Mouse (Mus musculus) gastrocnemius, adult 2 months (tissue): ENCODE data around the gene Man2a2. TPM values are rescaled to one million over a fixed set of nuclear protein-coding genes. Genes with fewer than 3 reads are reported as not detected.

Experiments
- DNase-seq: peaks from one replicate; pipeline ENCODE4 v3.0.0; 2022
- H3K27ac ChIP-seq: fragments of 200-600 bp; 2 replicates; pipeline ENCODE4 v1.8.1; 2022; ENCODE audit warnings: mild to moderate bottlenecking
- H3K4me3 ChIP-seq: fragments of 200-600 bp; 2 replicates; pipeline ENCODE4 v1.8.1; 2022; ENCODE audit warnings: mild to moderate bottlenecking, moderate library complexity
- CTCF ChIP-seq: fragments of 200-600 bp; IDR thresholded peaks from 2 replicates; pipeline ENCODE4 v1.8.1; 2022; ENCODE audit warnings: antibody characterized with exemption, mild to moderate bottlenecking, moderate library complexity
- intact Hi-C: fragments of 180-260 bp; cut with DNase I; formaldehyde crosslinking; loops from one replicate; pipeline ENCODE4 v1.15.1; 2025
- total RNA-seq, 2 experiments: library from RNA; stranded (reverse); gene quantifications; 2 replicates each; pipeline ENCODE4 v1.2.3; 2021

Man2a2 gene
- total RNA-seq, 2 experiments from 2014 or later: 111 to 161 TPM

DNA sequence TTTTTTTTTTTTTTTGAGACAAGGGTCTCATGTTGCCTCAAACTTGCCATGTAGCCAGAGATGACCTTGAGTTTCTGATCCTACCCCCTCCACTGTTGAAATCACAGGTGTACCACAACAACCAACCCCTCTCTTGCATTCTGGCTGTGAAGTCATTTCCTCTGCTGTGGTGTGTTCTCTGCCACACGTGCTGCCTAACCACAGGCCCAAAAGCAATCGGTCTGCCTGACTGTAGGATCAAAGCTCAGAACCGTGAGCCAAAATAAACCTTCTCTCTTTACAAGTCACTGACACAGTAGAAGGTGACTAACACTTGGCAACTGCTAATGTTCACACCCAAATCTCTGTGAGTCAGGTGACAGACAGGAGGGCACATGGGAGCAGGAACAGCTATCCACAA is 10.7 kb downstream of the Man2a2 start:
- peak overlapping the region; percentile 61 for H3K27ac ChIP-seq
- DNase-seq: no peak
- intact Hi-C loops: no loop called here
- no peak overlapping the region for H3K4me3 ChIP-seq
- TF ChIP-seq CTCF: no peak

DNA sequence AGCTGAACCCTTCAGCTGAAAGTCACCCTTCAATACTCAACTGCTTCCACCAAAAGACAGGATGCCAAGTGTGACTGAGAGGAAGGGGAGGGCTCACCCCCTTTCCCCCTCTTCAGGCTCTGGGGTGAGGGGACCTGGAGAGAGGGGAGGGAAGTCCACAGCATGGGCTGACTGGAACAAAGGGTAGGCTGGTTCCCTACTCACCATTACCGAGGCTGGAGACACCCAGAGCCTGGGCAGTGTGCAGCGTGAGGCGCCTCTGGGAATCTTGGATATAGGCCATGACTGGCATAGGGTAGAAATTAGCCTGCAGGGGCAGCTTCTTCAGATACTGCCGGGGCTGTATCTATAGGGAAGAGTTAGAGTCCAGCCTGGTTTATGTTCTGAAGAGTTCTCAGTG is 13.1 kb downstream of the Man2a2 start:
- DNase-seq: no peak
- TF ChIP-seq CTCF: no peak
- H3K4me3 ChIP-seq: no peak overlapping the region
- intact Hi-C loops: no loop called here
- H3K27ac ChIP-seq: no peak overlapping the region; the same call in 1 of the 2 replicates

DNA sequence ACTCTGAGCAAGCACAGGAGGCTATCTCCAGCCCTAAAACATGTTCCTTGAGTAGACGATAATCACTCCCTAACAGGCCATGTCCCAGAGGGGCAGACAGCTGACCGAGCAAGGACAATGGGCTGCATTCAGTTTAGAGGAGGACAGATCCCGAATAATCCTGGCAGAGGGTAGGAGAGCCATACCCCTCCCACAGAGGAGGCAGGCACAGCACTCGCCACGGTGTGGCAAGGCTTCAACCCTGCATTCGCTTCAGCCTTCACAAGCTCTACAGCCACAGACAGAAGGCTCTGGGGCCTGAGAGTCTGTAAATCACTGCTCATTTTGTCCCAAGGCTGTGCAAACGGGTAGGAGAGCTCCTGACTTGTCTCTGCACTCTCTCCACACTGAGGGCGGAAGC is 14.0 kb downstream of the Man2a2 start:
- no peak for TF ChIP-seq CTCF
- H3K4me3 ChIP-seq: no peak overlapping the region
- H3K27ac ChIP-seq: peak overlapping the region; percentile 31; the same call in 1 of the 2 replicates
- DNase-seq: no peak
- intact Hi-C loops: no loop called here

DNA sequence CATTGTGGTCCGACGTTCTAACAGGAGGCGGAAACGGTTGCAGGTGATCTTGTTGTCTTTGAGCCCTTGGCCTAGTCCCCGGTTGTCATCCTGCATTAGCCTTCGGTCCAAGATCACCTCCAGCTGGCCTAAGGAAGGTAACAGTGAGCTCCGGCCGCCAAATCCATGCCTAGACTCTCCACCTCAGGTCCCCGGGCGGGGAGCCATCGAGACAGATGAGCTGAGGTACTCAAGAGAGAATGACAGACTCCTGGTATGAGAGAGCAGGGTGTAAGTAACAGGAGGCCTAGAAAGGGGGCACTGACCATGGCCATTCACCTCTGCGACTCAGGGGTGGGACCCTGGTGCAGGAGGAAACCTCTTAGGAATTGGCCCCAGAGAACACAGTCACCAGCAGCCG is 14.8 kb downstream of the Man2a2 start:
- Histone ChIP-seq H3K27ac (peak overlapping the region; percentile 31; the same call in 1 of the 2 replicates), H3K4me3 (no peak overlapping the region)
- no peak for DNase-seq
- intact Hi-C loops: no loop called here
- TF ChIP-seq CTCF: no peak

DNA sequence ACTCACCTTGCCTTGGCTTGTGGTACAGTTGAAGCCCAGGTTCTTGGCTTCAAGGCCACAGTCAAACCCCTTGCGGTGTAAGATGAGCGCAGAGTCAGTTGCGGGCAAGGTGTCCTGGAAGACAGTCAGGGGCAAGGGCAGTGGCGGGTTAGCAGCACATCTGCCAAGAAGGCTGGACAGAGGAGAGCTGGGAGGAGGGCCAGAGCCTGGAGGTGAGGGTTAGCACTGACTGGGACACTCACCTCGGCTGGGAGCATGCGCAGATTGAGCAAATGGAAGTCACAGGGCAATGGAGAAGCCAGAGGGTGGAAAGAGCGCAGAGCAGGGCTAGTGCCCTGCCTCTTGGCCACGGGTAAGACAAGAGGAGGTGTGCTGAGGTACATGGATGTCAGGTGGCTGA is 18.3 kb downstream of the Man2a2 start:
- peak; percentile 88 for DNase-seq
- 0 out of 2 replicates have a peak, but pooled peaks have one; percentile 0 for TF ChIP-seq CTCF
- peak overlapping the region; percentile 90 for H3K27ac ChIP-seq

DNA sequence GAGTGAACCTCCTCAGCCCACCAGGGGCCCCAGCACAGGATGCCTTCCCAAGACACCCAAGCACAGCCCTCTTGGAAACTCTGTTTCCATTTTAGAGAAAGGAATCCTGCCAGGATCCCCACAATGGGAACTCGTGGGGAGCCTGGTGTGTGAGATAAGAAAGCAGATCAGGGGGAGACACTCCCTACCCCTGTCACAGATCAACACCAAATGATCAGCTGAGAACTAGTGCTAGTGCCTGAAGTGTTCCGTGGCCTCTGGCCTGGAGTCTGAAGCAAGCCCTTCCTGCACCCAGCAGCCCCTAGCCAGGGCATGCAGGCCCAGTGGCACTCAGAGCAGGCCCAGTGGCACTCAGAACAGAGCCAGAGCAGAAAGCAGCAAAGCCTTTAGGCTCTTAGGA is 20.4 kb downstream of the Man2a2 start:
- no peak for TF ChIP-seq CTCF
- intact Hi-C loops: no loop called here
- H3K27ac ChIP-seq: no peak overlapping the region
- no peak for DNase-seq
- no peak overlapping the region for H3K4me3 ChIP-seq

More for the DNA sequence above, 18.3 kb downstream of the Man2a2 start:
- H3K4me3 ChIP-seq: no peak overlapping the region
- intact Hi-C loops: no loop called here

DNA sequence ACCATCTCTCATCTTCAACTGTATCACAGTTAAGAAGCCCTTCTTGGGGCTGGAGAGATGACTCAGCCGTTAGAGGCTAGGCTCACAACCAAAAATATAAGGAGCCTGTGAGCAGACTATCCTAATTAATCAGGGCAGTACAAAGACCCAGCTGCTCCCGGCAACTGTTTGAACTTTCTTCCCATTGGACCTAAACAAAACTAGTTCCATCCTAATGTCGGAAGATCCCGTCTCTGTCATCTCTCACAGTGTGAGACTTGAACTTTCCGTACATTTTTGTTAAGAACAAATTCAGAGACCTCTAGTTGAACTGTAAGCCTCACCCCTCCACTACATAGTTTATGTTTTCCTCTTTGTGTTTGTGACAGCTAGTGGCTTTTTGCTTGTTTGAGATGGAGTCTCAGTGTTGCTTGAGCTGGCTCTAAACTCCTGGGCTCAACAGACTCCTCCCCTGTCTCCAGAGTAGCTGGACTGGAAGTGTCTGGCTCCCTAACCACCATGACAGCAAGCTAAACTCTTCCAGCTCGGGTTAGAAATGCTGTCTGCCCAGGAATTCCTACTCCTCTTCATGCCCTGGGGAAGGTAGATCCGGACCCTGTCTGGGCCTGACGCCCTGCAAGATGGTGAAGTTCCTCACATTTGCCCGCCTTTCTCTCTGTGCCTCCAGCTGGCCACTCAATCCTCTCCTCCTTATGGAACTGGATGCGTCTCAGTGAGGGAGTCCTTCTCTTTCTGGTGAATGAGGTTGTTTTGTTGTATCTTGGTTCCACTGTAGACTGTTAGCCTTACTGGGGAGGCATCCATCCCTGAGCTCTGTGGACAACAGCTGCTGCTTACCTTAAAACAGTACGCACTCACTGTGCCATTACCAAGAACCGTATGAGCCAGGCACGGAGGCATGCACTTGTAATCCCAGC is 23.2 kb downstream of the Man2a2 start:
- intact Hi-C loops: no loop called here
- H3K4me3 ChIP-seq: no peak overlapping the region
- no peak for DNase-seq
- TF ChIP-seq CTCF: no peak
- H3K27ac ChIP-seq: peak overlapping the region; percentile 38; the same call in 1 of the 2 replicates

DNA sequence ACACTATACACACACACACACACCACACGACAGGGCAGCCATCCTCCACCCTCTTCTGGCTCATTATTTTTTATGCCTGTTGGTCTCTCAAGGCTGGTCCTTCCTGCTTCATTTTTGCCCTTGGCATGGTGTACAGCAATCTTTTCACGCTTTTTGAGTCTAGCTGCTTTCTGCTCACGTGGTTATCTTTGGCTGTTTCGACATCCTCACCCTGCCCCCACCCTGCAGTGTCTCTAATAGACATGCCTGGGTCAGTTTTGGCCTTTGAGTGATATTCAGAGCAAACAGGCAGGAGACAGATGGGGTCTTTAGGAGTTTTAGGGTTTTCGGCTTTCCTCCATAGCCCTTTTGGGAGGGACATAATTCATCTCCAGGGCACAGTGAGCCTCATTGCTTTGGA is 24.3 kb downstream of the Man2a2 start:
- intact Hi-C loops: no loop called here
- no peak for TF ChIP-seq CTCF
- H3K27ac ChIP-seq: peak overlapping the region; percentile 68
- peak overlapping the region; percentile 13; the same call in 1 of the 2 replicates for H3K4me3 ChIP-seq
- no peak for DNase-seq

DNA sequence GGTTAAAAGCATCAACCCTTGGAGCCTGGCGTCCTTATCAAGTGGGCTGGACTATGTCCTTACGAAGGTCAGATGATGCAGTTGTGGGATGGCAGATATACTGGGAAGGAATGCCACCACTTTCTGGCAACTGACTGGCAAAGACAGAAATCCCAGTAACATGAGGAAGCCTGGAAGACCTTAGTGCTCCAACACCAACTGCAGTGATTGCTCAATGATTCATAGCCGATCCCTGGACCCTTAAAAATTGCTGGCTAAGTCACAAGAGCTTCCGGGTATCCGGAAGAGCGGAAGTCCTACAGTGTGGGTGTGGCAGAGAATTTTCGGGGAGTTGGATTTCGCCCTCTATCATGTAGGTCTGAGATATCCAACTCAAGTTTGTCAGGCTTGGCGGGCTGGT is 25.0 kb downstream of the Man2a2 start:
- H3K27ac ChIP-seq: peak overlapping the region; percentile 68
- DNase-seq: no peak
- H3K4me3 ChIP-seq: peak overlapping the region; percentile 13; the same call in 1 of the 2 replicates
- intact Hi-C loops: no loop called here
- TF ChIP-seq CTCF: no peak

DNA sequence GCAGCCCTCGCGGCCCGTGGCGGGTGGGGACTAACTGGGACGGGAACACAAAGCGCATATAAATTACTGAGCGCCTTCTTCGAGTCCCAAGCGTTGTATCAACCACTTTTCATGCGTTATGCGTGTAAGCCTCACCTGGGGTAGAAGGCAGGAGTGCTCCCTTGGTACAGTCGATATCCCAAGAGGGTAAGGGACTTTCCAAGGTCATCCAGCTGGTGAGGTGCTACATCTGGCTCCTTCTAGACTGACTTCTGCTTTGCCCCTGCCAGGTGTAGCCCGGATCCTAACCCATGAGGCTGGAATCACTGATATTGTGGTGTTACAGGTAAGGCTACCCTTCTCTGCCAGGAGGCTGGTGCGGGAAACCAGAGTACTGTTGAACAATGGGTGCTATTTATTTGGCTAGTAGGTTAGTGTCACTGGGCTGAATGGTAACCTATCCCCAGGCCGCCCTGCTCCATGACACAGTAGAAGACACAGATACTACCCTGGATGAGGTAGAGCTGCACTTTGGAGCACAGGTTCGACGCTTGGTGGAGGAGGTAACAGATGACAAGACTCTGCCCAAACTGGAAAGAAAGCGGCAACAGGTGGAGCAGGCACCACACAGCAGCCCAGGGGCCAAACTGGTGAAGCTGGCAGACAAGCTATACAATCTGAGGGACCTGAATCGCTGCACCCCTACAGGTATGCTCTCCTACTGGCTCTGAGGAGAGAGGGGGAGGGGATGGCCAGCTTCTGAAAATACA is 27.7 kb downstream of the Man2a2 start:
- no peak for TF ChIP-seq CTCF
- DNase-seq: no peak
- peak overlapping the region; percentile 94 for H3K27ac ChIP-seq
- peak overlapping the region; percentile 77 for H3K4me3 ChIP-seq
- intact Hi-C loops: loop anchor here (1.0 kb wide), 1 partner anchor 27 kb away; no protein-coding TSS in a partner anchor

DNA sequence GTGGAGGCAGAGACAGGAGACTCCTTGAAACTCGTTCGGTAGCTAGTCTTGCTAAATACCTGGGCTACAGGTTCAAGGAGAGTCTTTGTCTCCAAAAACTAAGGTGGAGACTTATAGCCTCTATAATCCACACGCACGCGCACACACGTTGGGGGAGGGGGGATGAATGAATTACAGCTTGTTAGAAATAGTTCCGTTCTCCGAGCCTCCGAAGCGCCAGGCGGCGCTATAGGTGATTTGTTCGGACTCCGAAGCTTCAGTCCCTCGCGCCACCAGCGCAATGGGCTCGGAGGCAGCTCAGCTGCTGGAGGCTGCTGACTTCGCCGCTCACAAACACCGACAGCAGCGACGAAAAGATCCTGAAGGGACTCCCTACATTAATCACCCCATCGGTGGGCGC is 28.3 kb downstream of the Man2a2 start, which contains the start of gene Hddc3:
Gene Hddc3, plus strand, starts transcription at position 247 of the 400 bp plus-strand sequence.
- Histone ChIP-seq H3K27ac (peak within 1 kb of the TSS; percentile 94), H3K4me3 (peak within 1 kb of the TSS; percentile 77)
- intact Hi-C loops: loop anchor here (1.0 kb wide), 1 partner anchor 27 kb away; no protein-coding TSS in a partner anchor
- DNase-seq: peak; percentile 95
- TF ChIP-seq CTCF: peak; percentile 89

DNA sequence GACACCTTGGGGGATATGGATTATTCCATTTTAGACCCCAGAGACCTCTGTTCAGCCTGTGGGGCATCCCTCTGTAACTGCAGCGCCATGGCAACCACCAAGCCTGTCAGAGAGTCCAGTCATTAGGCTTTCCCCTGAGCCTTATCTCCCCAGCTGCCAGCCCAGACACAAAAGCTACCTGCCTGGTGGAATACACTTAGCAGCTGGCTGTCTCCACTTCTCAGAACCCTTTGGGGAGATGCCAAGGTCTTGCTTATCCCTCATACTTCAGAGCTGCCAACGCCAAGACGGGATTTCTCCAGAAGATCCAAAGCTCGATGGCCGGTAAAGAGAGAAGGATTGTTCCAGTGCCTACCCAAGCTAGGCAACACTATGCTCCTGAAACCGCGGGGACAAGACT is 29.4 kb downstream of the Man2a2 start:
- no peak for DNase-seq
- H3K27ac ChIP-seq: no peak overlapping the region
- no peak overlapping the region for H3K4me3 ChIP-seq
- TF ChIP-seq CTCF: no peak
- intact Hi-C loops: no loop called here

DNA sequence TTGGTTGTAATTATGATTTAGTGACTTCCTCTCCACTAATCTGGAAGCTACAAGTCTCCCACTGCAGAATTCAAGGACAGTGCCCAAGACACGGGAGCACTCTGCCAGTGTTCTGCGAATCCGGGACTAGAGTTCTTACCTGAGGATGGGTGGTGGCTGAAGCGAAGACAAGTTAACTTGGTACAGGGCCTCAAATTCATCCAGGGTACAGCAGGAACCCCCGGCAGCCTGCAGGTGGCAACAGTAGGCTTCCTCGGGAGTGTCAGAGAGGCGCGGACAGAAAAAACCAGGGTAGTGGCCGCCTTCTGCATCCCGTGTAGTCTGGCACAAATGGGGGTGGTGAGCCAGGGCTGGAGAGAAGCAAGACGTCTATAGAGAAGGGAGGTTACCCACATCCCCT is 30.4 kb downstream of the Man2a2 start, which contains the start of gene Unc45a:
Gene Unc45a, minus strand, starts transcription at position 213 of the 400 bp plus-strand sequence.
- Histone ChIP-seq H3K27ac (peak within 1 kb of the TSS; percentile 95), H3K4me3 (peak within 1 kb of the TSS; percentile 86)
- intact Hi-C loops: no loop called here
- peak; percentile 74 for TF ChIP-seq CTCF
- DNase-seq: peak; percentile 80
